Mouse (Mus musculus): ENCODE results near the gene Ncmap. TPM values are rescaled to one million over a fixed set of nuclear protein-coding genes. Genes with fewer than 3 reads are reported as not detected.

Ncmap gene
- polyA plus RNA-seq, 1 experiment from 2014 or later: 1.5 TPM

DNA sequence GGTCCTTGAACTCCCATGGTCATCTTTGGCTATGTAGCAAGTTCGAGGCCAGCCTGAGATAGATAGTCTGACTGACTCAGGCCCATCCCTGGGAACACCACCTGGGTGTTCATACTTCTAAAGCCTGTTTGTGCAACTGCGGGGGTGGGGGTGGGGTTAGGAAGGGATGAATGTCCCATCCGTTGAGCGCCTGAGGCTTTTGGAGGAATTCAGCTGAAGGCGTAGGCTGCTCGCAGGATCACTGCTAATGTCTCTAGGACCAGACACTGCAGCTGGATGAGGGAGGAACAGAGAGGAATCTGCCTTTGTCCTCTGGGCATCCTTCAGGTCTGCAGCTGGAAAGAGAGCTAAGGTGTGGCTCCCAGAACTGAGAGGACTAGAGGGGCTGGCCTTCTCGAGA lies 3.4 kb downstream of the Ncmap start:
- Histone ChIP-seq H3K27ac (ENCODE audit: low read depth, low read length) (no peak overlapping the region), H3K27me3 (ENCODE audit: control insufficient read depth, insufficient read depth, low read length) (peaks cover 39% of the 10 kb centered on the region), H3K36me3 (ENCODE audit: control insufficient read depth, insufficient read depth, low read length) (no peaks in the 10 kb centered on the region), H3K4me1 (ENCODE audit: control insufficient read depth, insufficient read depth, low read length) (peaks cover 3% of the 10 kb centered on the region; the same call in 1 of the 2 replicates), H3K9me3 (replicated peaks; ENCODE audit: control insufficient read depth, low read length) (no peaks in the 10 kb centered on the region), H3K4me3 (ENCODE audit: low read depth, low read length) (no peak overlapping the region), H3K4me2 (no peak overlapping the region), H3K9ac (ENCODE audit: low read depth, low read length) (no peak overlapping the region)
- no peak for ATAC-seq (replicated peaks; ENCODE audit: insufficient number of reproducible peaks, low FRiP score, low TSS enrichment)
- 74% methylated on average over 7 of the region's 7 CpGs for WGBS (ENCODE audit: insufficient replicate concordance)

DNA sequence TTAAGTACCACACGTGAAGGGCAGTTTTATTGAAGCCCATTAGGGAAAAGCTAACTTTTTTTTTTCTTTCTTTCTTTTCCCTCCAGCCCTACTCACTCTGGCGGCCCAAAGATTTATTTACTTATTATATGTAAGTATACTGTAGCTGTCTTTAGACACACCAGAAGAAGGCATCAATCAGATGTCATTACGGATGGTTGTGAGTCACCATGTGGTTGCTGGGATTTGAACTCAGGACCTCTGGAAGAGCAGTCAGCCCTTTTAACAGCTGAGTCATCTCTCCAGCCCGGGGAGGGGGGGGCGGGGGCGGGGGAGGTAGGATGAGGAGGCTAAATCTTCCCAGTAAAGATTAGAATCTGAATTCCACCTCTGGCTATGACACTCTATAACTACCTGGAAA lies 4.6 kb downstream of the Ncmap start:
- no peak overlapping the region for H3K4me3 ChIP-seq (ENCODE audit: low read depth, low read length)
- ATAC-seq (replicated peaks; ENCODE audit: insufficient number of reproducible peaks, low FRiP score, low TSS enrichment): no peak

DNA sequence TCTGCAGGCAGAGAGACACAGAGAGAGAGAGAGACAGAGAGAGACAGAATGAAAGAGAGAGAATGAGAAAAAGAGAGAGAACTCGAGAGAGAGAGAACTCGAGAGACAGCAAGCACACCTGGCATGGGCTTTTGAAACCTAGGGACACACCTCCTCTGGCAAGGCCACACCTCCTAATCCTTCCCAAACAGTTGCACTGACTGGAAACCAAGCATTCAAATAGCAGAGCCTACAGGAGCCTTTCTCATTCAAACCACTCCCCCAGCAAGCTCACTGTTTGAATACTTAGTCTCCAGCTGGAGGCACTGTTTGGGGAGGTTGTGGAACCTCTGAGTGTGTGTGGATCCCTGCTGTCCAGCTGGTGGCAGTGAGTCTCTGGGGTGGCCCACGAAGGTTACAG lies 5.2 kb downstream of the Ncmap start:
- Histone ChIP-seq H3K9ac (ENCODE audit: low read depth, low read length) (no peak overlapping the region), H3K4me2 (no peak overlapping the region), H3K27ac (ENCODE audit: low read depth, low read length) (no peak overlapping the region), H3K27me3 (ENCODE audit: control insufficient read depth, insufficient read depth, low read length) (peaks cover 22% of the 10 kb centered on the region), H3K4me3 (ENCODE audit: low read depth, low read length) (no peak overlapping the region), H3K36me3 (ENCODE audit: control insufficient read depth, insufficient read depth, low read length) (no peaks in the 10 kb centered on the region), H3K4me1 (ENCODE audit: control insufficient read depth, insufficient read depth, low read length) (peaks cover 2% of the 10 kb centered on the region; the same call in 1 of the 2 replicates), H3K9me3 (replicated peaks; ENCODE audit: control insufficient read depth, low read length) (no peaks in the 10 kb centered on the region)
- no peak for ATAC-seq (replicated peaks; ENCODE audit: insufficient number of reproducible peaks, low FRiP score, low TSS enrichment)
- WGBS (ENCODE audit: insufficient replicate concordance): 71% methylated on average over 3 of the region's 3 CpGs

More for the DNA sequence above, 4.6 kb downstream of the Ncmap start:
- Histone ChIP-seq H3K36me3 (ENCODE audit: control insufficient read depth, insufficient read depth, low read length) (no peaks in the 10 kb centered on the region), H3K27me3 (ENCODE audit: control insufficient read depth, insufficient read depth, low read length) (peaks cover 28% of the 10 kb centered on the region), H3K9ac (ENCODE audit: low read depth, low read length) (no peak overlapping the region), H3K27ac (ENCODE audit: low read depth, low read length) (no peak overlapping the region), H3K4me1 (ENCODE audit: control insufficient read depth, insufficient read depth, low read length) (peaks cover 3% of the 10 kb centered on the region; the same call in 1 of the 2 replicates), H3K4me2 (no peak overlapping the region), H3K9me3 (replicated peaks; ENCODE audit: control insufficient read depth, low read length) (no peaks in the 10 kb centered on the region)
- 76% methylated on average over 6 of the region's 6 CpGs for WGBS (ENCODE audit: insufficient replicate concordance)

DNA sequence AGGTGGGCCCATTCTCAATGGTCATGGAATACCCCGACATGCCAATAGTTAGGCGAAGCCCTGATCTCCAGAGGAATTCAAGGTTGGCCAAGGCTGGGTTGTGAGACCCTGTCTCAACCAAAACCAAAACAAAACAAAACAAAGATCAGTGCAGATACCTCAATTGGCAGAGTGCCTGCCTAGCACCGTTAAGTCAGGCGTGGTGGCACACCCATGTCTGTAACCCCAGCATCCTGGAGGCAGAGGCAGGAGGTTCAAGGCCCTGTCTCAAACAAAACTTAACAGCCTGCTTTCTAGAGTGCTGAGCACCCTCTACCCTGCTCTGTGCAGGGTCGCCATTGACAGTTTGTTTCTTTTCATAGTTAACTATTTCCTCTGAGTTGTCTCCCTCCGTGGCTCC lies 7.0 kb downstream of the Ncmap start:
- Histone ChIP-seq H3K36me3 (ENCODE audit: control insufficient read depth, insufficient read depth, low read length) (no peaks in the 10 kb centered on the region), H3K27me3 (ENCODE audit: control insufficient read depth, insufficient read depth, low read length) (peaks cover 5% of the 10 kb centered on the region; the same call in 1 of the 2 replicates), H3K4me3 (ENCODE audit: low read depth, low read length) (no peak overlapping the region), H3K4me2 (no peak overlapping the region), H3K27ac (ENCODE audit: low read depth, low read length) (no peak overlapping the region), H3K9me3 (replicated peaks; ENCODE audit: control insufficient read depth, low read length) (no peaks in the 10 kb centered on the region), H3K4me1 (ENCODE audit: control insufficient read depth, insufficient read depth, low read length) (no peaks in the 10 kb centered on the region; the same call in 1 of the 2 replicates), H3K9ac (ENCODE audit: low read depth, low read length) (no peak overlapping the region)
- WGBS (ENCODE audit: insufficient replicate concordance): 64% methylated on average over 6 of the region's 6 CpGs
- ATAC-seq (replicated peaks; ENCODE audit: insufficient number of reproducible peaks, low FRiP score, low TSS enrichment): no peak

DNA sequence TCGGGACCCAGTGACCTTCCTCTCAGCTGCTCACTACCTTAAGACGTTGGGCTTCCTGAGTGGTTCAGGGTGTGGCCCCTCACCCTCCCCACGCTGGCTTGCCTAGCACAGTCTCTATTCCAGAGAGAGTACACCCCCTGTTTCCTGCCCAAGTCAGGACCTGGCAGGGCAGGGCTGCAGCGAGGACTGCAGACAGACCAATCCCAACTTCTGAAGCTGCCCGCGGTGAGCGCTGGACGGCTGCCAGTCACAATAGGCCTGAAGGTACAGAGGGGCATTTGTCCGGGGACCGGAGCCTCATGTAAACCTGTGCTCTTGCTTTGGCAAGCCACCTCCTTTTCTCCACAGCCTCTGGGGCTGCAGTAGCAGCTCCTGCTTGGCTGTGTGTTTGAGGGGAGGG lies 12.4 kb downstream of the Ncmap start:
- H3K27me3 ChIP-seq (ENCODE audit: control insufficient read depth, insufficient read depth, low read length): 0 out of 2 replicates have a peak, but pooled peaks cover 4% of the 10 kb centered on the region
- H3K4me3 ChIP-seq (ENCODE audit: low read depth, low read length): no peak overlapping the region
- no peak overlapping the region for H3K9ac ChIP-seq (ENCODE audit: low read depth, low read length)
- peaks cover 5% of the 10 kb centered on the region; the same call in 1 of the 2 replicates for H3K4me1 ChIP-seq (ENCODE audit: control insufficient read depth, insufficient read depth, low read length)
- 54% methylated on average over 10 of the region's 10 CpGs for WGBS (ENCODE audit: insufficient replicate concordance)
- no peaks in the 10 kb centered on the region for H3K9me3 ChIP-seq (replicated peaks; ENCODE audit: control insufficient read depth, low read length)
- H3K36me3 ChIP-seq (ENCODE audit: control insufficient read depth, insufficient read depth, low read length): no peaks in the 10 kb centered on the region
- no peak for ATAC-seq (replicated peaks; ENCODE audit: insufficient number of reproducible peaks, low FRiP score, low TSS enrichment)
- H3K4me2 ChIP-seq: no peak overlapping the region
- H3K27ac ChIP-seq (ENCODE audit: low read depth, low read length): no peak overlapping the region; the same call in 1 of the 2 replicates

DNA sequence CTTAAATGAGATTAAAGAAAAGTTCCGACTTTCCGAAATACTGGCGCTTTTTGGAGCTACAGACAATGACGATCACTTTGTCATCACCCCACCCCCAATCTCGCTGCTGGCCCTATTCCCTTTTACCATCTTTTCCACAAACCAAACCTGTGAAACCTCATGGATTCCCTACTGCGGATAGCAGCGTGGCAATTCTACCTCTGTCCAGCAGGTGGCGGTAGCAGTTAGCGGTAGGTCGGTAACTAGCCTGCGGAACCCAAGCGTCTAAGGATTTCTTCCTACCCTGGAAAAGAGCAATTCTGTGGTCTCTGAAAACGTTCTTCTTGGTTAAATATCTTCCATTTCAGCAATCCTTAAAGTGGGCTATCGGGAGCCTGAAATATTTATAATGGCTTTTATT lies 15.7 kb downstream of the Ncmap start:
- no peak overlapping the region for H3K4me3 ChIP-seq (ENCODE audit: low read depth, low read length)
- ATAC-seq (replicated peaks; ENCODE audit: insufficient number of reproducible peaks, low FRiP score, low TSS enrichment): no peak
- no peak overlapping the region for H3K27ac ChIP-seq (ENCODE audit: low read depth, low read length)
- 0 out of 2 replicates have a peak, but pooled peaks cover 4% of the 10 kb centered on the region for H3K27me3 ChIP-seq (ENCODE audit: control insufficient read depth, insufficient read depth, low read length)
- H3K9me3 ChIP-seq (replicated peaks; ENCODE audit: control insufficient read depth, low read length): no peaks in the 10 kb centered on the region
- no peaks in the 10 kb centered on the region for H3K36me3 ChIP-seq (ENCODE audit: control insufficient read depth, insufficient read depth, low read length)
- H3K9ac ChIP-seq (ENCODE audit: low read depth, low read length): no peak overlapping the region
- WGBS (ENCODE audit: insufficient replicate concordance): 4% methylated on average over 14 of the region's 14 CpGs
- H3K4me1 ChIP-seq (ENCODE audit: control insufficient read depth, insufficient read depth, low read length): peaks cover 5% of the 10 kb centered on the region; the same call in 1 of the 2 replicates
- H3K4me2 ChIP-seq: no peak overlapping the region

DNA sequence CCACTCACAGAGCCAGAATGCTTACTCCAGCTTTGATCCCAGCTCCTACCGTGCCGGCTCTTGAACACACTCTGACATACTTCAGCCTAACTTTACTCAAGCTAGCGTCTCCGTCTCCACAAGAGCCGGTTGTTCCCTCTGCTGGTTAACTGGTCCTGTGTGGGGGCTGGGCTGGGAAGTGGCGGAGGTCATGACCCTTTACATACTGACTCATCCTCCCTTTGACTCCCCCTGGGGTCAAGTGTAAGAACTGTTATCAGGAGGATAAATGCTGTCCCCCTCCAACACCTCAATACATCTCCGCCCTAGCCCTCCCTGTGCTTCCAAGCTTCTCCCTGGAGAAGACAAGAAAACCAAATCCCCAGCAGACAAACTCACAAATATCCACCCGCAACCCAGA lies 16.7 kb downstream of the Ncmap start:
- no peak overlapping the region for H3K4me2 ChIP-seq
- ATAC-seq (replicated peaks; ENCODE audit: insufficient number of reproducible peaks, low FRiP score, low TSS enrichment): no peak
- H3K4me1 ChIP-seq (ENCODE audit: control insufficient read depth, insufficient read depth, low read length): peaks cover 5% of the 10 kb centered on the region; the same call in 1 of the 2 replicates
- H3K36me3 ChIP-seq (ENCODE audit: control insufficient read depth, insufficient read depth, low read length): no peaks in the 10 kb centered on the region
- H3K4me3 ChIP-seq (ENCODE audit: low read depth, low read length): no peak overlapping the region
- 0 out of 2 replicates have a peak, but pooled peaks cover 4% of the 10 kb centered on the region for H3K27me3 ChIP-seq (ENCODE audit: control insufficient read depth, insufficient read depth, low read length)
- WGBS (ENCODE audit: insufficient replicate concordance): 33% methylated on average over 8 of the region's 8 CpGs
- H3K9ac ChIP-seq (ENCODE audit: low read depth, low read length): no peak overlapping the region
- no peaks in the 10 kb centered on the region for H3K9me3 ChIP-seq (replicated peaks; ENCODE audit: control insufficient read depth, low read length)
- H3K27ac ChIP-seq (ENCODE audit: low read depth, low read length): no peak overlapping the region

DNA sequence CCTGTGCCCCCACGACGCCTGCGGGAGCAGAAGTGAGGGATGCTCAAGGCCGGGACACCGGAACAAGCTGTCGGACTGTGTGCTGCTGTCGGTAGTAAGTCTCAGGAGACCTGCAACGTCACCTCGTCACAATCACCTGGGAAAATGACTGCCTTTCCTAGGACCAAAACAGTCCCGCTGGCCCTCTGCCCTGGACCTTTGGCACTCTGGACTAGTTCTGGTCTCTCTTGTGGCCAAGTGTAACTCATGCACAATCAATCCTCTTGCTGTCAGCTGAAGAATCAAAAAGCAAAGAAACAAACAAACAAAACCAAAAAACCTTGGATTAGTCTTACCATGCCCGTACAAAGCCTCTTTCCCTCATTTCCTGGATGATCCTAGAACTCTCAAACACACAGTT lies 20.8 kb downstream of the Ncmap start:
- H3K4me3 ChIP-seq (ENCODE audit: low read depth, low read length): no peak overlapping the region
- H3K9me3 ChIP-seq (replicated peaks; ENCODE audit: control insufficient read depth, low read length): 0 out of 2 replicates have a peak, but pooled peaks cover 2% of the 10 kb centered on the region
- no peaks in the 10 kb centered on the region for H3K4me1 ChIP-seq (ENCODE audit: control insufficient read depth, insufficient read depth, low read length)
- no peak for ATAC-seq (replicated peaks; ENCODE audit: insufficient number of reproducible peaks, low FRiP score, low TSS enrichment)
- H3K27me3 ChIP-seq (ENCODE audit: control insufficient read depth, insufficient read depth, low read length): no peaks in the 10 kb centered on the region
- H3K9ac ChIP-seq (ENCODE audit: low read depth, low read length): no peak overlapping the region
- H3K4me2 ChIP-seq: no peak overlapping the region
- WGBS (ENCODE audit: insufficient replicate concordance): 70% methylated on average over 11 of the region's 11 CpGs
- H3K36me3 ChIP-seq (ENCODE audit: control insufficient read depth, insufficient read depth, low read length): no peaks in the 10 kb centered on the region
- H3K27ac ChIP-seq (ENCODE audit: low read depth, low read length): no peak overlapping the region

DNA sequence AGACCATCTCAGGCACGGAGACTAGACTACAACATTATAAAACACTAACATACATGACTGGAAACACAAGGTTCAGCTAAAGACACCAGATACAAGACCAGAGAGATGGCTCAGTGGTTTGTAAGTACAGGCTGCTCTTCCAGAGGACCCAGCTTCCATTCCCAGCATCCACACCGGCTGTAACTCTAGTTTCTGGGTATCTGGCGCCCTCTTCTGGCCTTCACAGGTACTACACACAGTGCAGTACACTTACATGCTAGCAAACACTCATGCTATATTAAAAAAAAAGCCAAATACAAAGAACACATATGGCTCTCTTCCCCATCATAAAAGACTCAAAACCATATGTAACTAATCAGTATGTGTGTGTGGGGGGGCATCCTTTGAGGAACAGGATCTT lies 22.6 kb downstream of the Ncmap start:
- no peaks in the 10 kb centered on the region for H3K27me3 ChIP-seq (ENCODE audit: control insufficient read depth, insufficient read depth, low read length)
- no peak overlapping the region for H3K9ac ChIP-seq (ENCODE audit: low read depth, low read length)
- no peak overlapping the region for H3K27ac ChIP-seq (ENCODE audit: low read depth, low read length)
- ATAC-seq (replicated peaks; ENCODE audit: insufficient number of reproducible peaks, low FRiP score, low TSS enrichment): no peak
- H3K36me3 ChIP-seq (ENCODE audit: control insufficient read depth, insufficient read depth, low read length): no peaks in the 10 kb centered on the region
- WGBS (ENCODE audit: insufficient replicate concordance): 67% methylated on average over 3 of the region's 3 CpGs
- no peaks in the 10 kb centered on the region for H3K4me1 ChIP-seq (ENCODE audit: control insufficient read depth, insufficient read depth, low read length)
- H3K9me3 ChIP-seq (replicated peaks; ENCODE audit: control insufficient read depth, low read length): 0 out of 2 replicates have a peak, but pooled peaks cover 2% of the 10 kb centered on the region
- H3K4me3 ChIP-seq (ENCODE audit: low read depth, low read length): no peak overlapping the region
- H3K4me2 ChIP-seq: no peak overlapping the region

Data from heart, embryonic 11.5 days (tissue).